Mouse (Mus musculus): Measurements from ENCODE around the gene Paqr3. TPM values are rescaled to one million over a fixed set of nuclear protein-coding genes. Genes with fewer than 3 reads are reported as not detected.

Gene Paqr3
- total and polyA plus RNA-seq, 3 experiments = 4.3 to 6.4 TPM; not detected in 1

- peak; percentile 85 for DNase-seq (ENCODE audit: low read depth, low spot score)
- no peak overlapping the region for H3K27ac ChIP-seq (ENCODE audit: control insufficient read depth, low read depth, low read length)
- no peaks in the 10 kb centered on the region for H3K4me1 ChIP-seq (ENCODE audit: control insufficient read depth in 1 of 2, insufficient read depth in 2 of 2, low read length in 2 of 2)
- peak; percentile 88 for TF ChIP-seq SMC3 (IDR thresholded peaks at IDR 0.05; ENCODE audit: low read depth, low read length)
- no peak for TF ChIP-seq TAL1 (IDR thresholded peaks at IDR 0.05; ENCODE audit: low read length)
- TF ChIP-seq ZC3H11A (IDR thresholded peaks at IDR 0.05; ENCODE audit: low read depth, low read length) = peak; percentile 84
- no peak for TF ChIP-seq USF1 (IDR thresholded peaks at IDR 0.05; ENCODE audit: low read depth, low read length)
- TF ChIP-seq KAT2A (conservative IDR thresholded peaks at IDR 0.05; ENCODE audit: low read depth, low read length) = no peak
- no peak for TF ChIP-seq POLR2AphosphoS2 (IDR thresholded peaks at IDR 0.05; ENCODE audit: low read length)
- no peak for TF ChIP-seq ZMIZ1 (IDR thresholded peaks at IDR 0.05; ENCODE audit: low read depth, low read length)
- peak; percentile 57 to 86 (median 75) for TF ChIP-seq CTCF (IDR thresholded peaks at IDR 0.05 in 2 of 3, conservative IDR thresholded peaks at IDR 0.05 in 1 of 3; ENCODE audit: control insufficient read depth in 1 of 3, insufficient read depth in 1 of 3, low read depth in 2 of 3, low read length in 3 of 3, poor library complexity in 1 of 3, severe bottlenecking in 1 of 3)
- peak; percentile 93 for TF ChIP-seq RAD21 (IDR thresholded peaks at IDR 0.05; ENCODE audit: low read depth, low read length)
- peak overlapping the region; percentile 36 to 38 for H3K4me3 ChIP-seq (ENCODE audit: control insufficient read depth in 1 of 2, insufficient read depth in 1 of 2, low read depth in 2 of 2, low read length in 2 of 2)
- no peaks in the 10 kb centered on the region for H3K27me3 ChIP-seq (ENCODE audit: control insufficient read depth in 1 of 2, insufficient read depth in 2 of 2, low read length in 2 of 2)
- H3K36me3 ChIP-seq (ENCODE audit: control insufficient read depth in 1 of 2, insufficient read depth in 2 of 2, low read length in 2 of 2) = no peaks in the 10 kb centered on the region
- no peaks in the 10 kb centered on the region for H3K79me2 ChIP-seq (ENCODE audit: control insufficient read depth, insufficient read depth, low read length, poor library complexity)
- no peaks in the 10 kb centered on the region for H3K9me3 ChIP-seq (replicated peaks; ENCODE audit: insufficient read depth, low read length)
- H3K9ac ChIP-seq (ENCODE audit: control insufficient read depth, low read depth, low read length, poor library complexity, severe bottlenecking) = no peak overlapping the region
Measured at GRCm38 (mm10) chr5:97128242-97129226, 17.1 kb upstream of the Paqr3 start.

- H3K9me3 ChIP-seq (replicated peaks; ENCODE audit: insufficient read depth, low read length) = no peaks in the 10 kb centered on the region
- no peaks in the 10 kb centered on the region for H3K27me3 ChIP-seq (ENCODE audit: control insufficient read depth in 1 of 2, insufficient read depth in 2 of 2, low read length in 2 of 2)
- H3K79me2 ChIP-seq (ENCODE audit: control insufficient read depth, insufficient read depth, low read length, poor library complexity) = no peaks in the 10 kb centered on the region
- H3K27ac ChIP-seq (ENCODE audit: control insufficient read depth, low read depth, low read length) = no peak overlapping the region
- H3K36me3 ChIP-seq (ENCODE audit: control insufficient read depth in 1 of 2, insufficient read depth in 2 of 2, low read length in 2 of 2) = no peaks in the 10 kb centered on the region
- H3K4me3 ChIP-seq (ENCODE audit: control insufficient read depth in 1 of 2, insufficient read depth in 1 of 2, low read depth in 2 of 2, low read length in 2 of 2) = no peak overlapping the region
- H3K4me1 ChIP-seq (ENCODE audit: control insufficient read depth in 1 of 2, insufficient read depth in 2 of 2, low read length in 2 of 2) = no peaks in the 10 kb centered on the region
- no peak for DNase-seq (ENCODE audit: low read depth, low spot score)
- peak; percentile 64 for TF ChIP-seq MAFK (IDR thresholded peaks at IDR 0.05; ENCODE audit: borderline replicate concordance, low read depth, low read length)
- TF ChIP-seq CHD2 (IDR thresholded peaks at IDR 0.05; ENCODE audit: low read length) = no peak
- no peak overlapping the region for H3K9ac ChIP-seq (ENCODE audit: control insufficient read depth, low read depth, low read length, poor library complexity, severe bottlenecking)
Measured at GRCm38 (mm10) chr5:97127284-97127683, 15.9 kb upstream of the Paqr3 start.

- Histone ChIP-seq H3K4me3 (ENCODE audit: control insufficient read depth in 1 of 2, insufficient read depth in 1 of 2, low read depth in 2 of 2, low read length in 2 of 2) (no peak overlapping the region), H3K27ac (ENCODE audit: control insufficient read depth, low read depth, low read length) (no peak overlapping the region), H3K9ac (ENCODE audit: control insufficient read depth, low read depth, low read length, poor library complexity, severe bottlenecking) (no peak overlapping the region), H3K36me3 (ENCODE audit: control insufficient read depth in 1 of 2, insufficient read depth in 2 of 2, low read length in 2 of 2) (no peaks in the 10 kb centered on the region), H3K9me3 (replicated peaks; ENCODE audit: insufficient read depth, low read length) (no peaks in the 10 kb centered on the region), H3K79me2 (ENCODE audit: control insufficient read depth, insufficient read depth, low read length, poor library complexity) (no peaks in the 10 kb centered on the region), H3K4me1 (ENCODE audit: control insufficient read depth in 1 of 2, insufficient read depth in 2 of 2, low read length in 2 of 2) (no peaks in the 10 kb centered on the region), H3K27me3 (ENCODE audit: control insufficient read depth in 1 of 2, insufficient read depth in 2 of 2, low read length in 2 of 2) (no peaks in the 10 kb centered on the region)
- DNase-seq (ENCODE audit: low read depth, low spot score) = peak; percentile 61
- TF ChIP-seq RAD21 (IDR thresholded peaks at IDR 0.05; ENCODE audit: low read depth, low read length) (peak; percentile 91), ELF1 (IDR thresholded peaks at IDR 0.05; ENCODE audit: low read depth, low read length) (0 out of 2 replicates have a peak, but pooled peaks have one; percentile 26), CHD1 (IDR thresholded peaks at IDR 0.05; ENCODE audit: low read depth, low read length) (no peak), ZC3H11A (IDR thresholded peaks at IDR 0.05; ENCODE audit: low read depth, low read length) (peak; percentile 78), NELFE (IDR thresholded peaks at IDR 0.05; ENCODE audit: low read depth, low read length) (no peak), JUND (IDR thresholded peaks at IDR 0.05; ENCODE audit: low read depth, low read length) (no peak), CTCF (IDR thresholded peaks at IDR 0.05 in 2 of 3, conservative IDR thresholded peaks at IDR 0.05 in 1 of 3; ENCODE audit: control insufficient read depth in 1 of 3, insufficient read depth in 1 of 3, low read depth in 2 of 3, low read length in 3 of 3, poor library complexity in 1 of 3, severe bottlenecking in 1 of 3) (peak; percentile 76 to 87 (median 80)), GABPA (IDR thresholded peaks at IDR 0.05; ENCODE audit: low read depth, low read length) (no peak), SMC3 (IDR thresholded peaks at IDR 0.05; ENCODE audit: low read depth, low read length) (peak; percentile 89), TCF12 (IDR thresholded peaks at IDR 0.05; ENCODE audit: low read depth, low read length) (no peak)
Measured at GRCm38 (mm10) chr5:97126005-97126404, 14.6 kb upstream of the Paqr3 start.

Measured in MEL (cell line).